Mouse (Mus musculus): ENCODE measurements at regions not wholly inside any gene's neighbourhood (a gene's known extent, or its start where the extent isn't known, plus 50 kb on each side); places are given as distances from the start of the nearest gene placed in this dataset.
"Not testable (repeated sequence)": the region's sequence is repeated elsewhere in the genome, so short reads cannot be mapped to it uniquely, and the experiment has no call there.

- no peak overlapping the region for H3K4me2 ChIP-seq (ENCODE audit: low read length)
- 73% methylated on average over 3 of the region's 3 CpGs for WGBS
- H3K36me3 ChIP-seq (ENCODE audit: control insufficient read depth, insufficient read depth, low read length) = no peaks in the 10 kb centered on the region
- H3K27me3 ChIP-seq (ENCODE audit: control insufficient read depth, insufficient read depth, low read length) = no peaks in the 10 kb centered on the region
- H3K9me3 ChIP-seq (ENCODE audit: control insufficient read depth, low read length) = no peaks in the 10 kb centered on the region
- ATAC-seq (ENCODE audit: low FRiP score, low TSS enrichment) (no peak), DNase-seq (no peak)
- H3K27ac ChIP-seq (replicated peaks; ENCODE audit: low read depth, low read length) = no peak overlapping the region
- no peaks in the 10 kb centered on the region for H3K4me1 ChIP-seq (ENCODE audit: control insufficient read depth, insufficient read depth, low read length)
- no peak overlapping the region for H3K9ac ChIP-seq (replicated peaks; ENCODE audit: low read length)
- no peak overlapping the region for H3K4me3 ChIP-seq (replicated peaks; ENCODE audit: low read depth, low read length)
Observed at GRCm38 (mm10) chr4:153872346-153872745, 84.7 kb upstream of the A430005L14Rik start.

GRCm38 (mm10) chr4:153875036-153875435 lies 82.0 kb upstream of the A430005L14Rik start:
- H3K4me1 ChIP-seq (ENCODE audit: control insufficient read depth, insufficient read depth, low read length); H3K4me3 ChIP-seq (replicated peaks; ENCODE audit: low read depth, low read length); H3K36me3 ChIP-seq (ENCODE audit: control insufficient read depth, insufficient read depth, low read length); H3K9ac ChIP-seq (replicated peaks; ENCODE audit: low read length); H3K27me3 ChIP-seq (ENCODE audit: control insufficient read depth, insufficient read depth, low read length); DNase-seq; H3K4me2 ChIP-seq (ENCODE audit: low read length); H3K27ac ChIP-seq (replicated peaks; ENCODE audit: low read depth, low read length); H3K9me3 ChIP-seq (ENCODE audit: control insufficient read depth, low read length); ATAC-seq (ENCODE audit: low FRiP score, low TSS enrichment): not testable (repeated sequence)
- WGBS = 94% methylated on average over 1 of the region's 1 CpGs

GRCm38 (mm10) chr4:153876954-153877642 lies 79.9 kb upstream of the A430005L14Rik start:
- no peak for ATAC-seq (ENCODE audit: low FRiP score, low TSS enrichment)
- Histone ChIP-seq H3K4me2 (ENCODE audit: low read length) (no peak overlapping the region), H3K27me3 (ENCODE audit: control insufficient read depth, insufficient read depth, low read length) (no peaks in the 10 kb centered on the region), H3K36me3 (ENCODE audit: control insufficient read depth, insufficient read depth, low read length) (no peaks in the 10 kb centered on the region), H3K4me1 (ENCODE audit: control insufficient read depth, insufficient read depth, low read length) (no peaks in the 10 kb centered on the region), H3K4me3 (replicated peaks; ENCODE audit: low read depth, low read length) (no peak overlapping the region), H3K27ac (replicated peaks; ENCODE audit: low read depth, low read length) (no peak overlapping the region), H3K9ac (replicated peaks; ENCODE audit: low read length) (no peak overlapping the region), H3K9me3 (ENCODE audit: control insufficient read depth, low read length) (no peaks in the 10 kb centered on the region)
- DNase-seq = no peak
- 74% methylated on average over 7 of the region's 7 CpGs for WGBS

GRCm38 (mm10) chr4:153883057-153883456 lies 74.0 kb upstream of the A430005L14Rik start:
- no peak overlapping the region for H3K9ac ChIP-seq (replicated peaks; ENCODE audit: low read length)
- no peaks in the 10 kb centered on the region for H3K27me3 ChIP-seq (ENCODE audit: control insufficient read depth, insufficient read depth, low read length)
- WGBS = 39% methylated on average over 3 of the region's 3 CpGs
- ATAC-seq (ENCODE audit: low FRiP score, low TSS enrichment) = no peak
- H3K4me3 ChIP-seq (replicated peaks; ENCODE audit: low read depth, low read length) = no peak overlapping the region
- H3K4me2 ChIP-seq (ENCODE audit: low read length) = no peak overlapping the region
- no peaks in the 10 kb centered on the region for H3K36me3 ChIP-seq (ENCODE audit: control insufficient read depth, insufficient read depth, low read length)
- no peaks in the 10 kb centered on the region for H3K9me3 ChIP-seq (ENCODE audit: control insufficient read depth, low read length)
- no peak for DNase-seq
- no peak overlapping the region for H3K27ac ChIP-seq (replicated peaks; ENCODE audit: low read depth, low read length)
- no peaks in the 10 kb centered on the region for H3K4me1 ChIP-seq (ENCODE audit: control insufficient read depth, insufficient read depth, low read length)

- ATAC-seq (ENCODE audit: low FRiP score, low TSS enrichment) (no peak), DNase-seq (no peak)
- no peaks in the 10 kb centered on the region for H3K27me3 ChIP-seq (ENCODE audit: control insufficient read depth, insufficient read depth, low read length)
- no peaks in the 10 kb centered on the region for H3K36me3 ChIP-seq (ENCODE audit: control insufficient read depth, insufficient read depth, low read length)
- H3K4me3 ChIP-seq (replicated peaks; ENCODE audit: low read depth, low read length) = no peak overlapping the region
- no peaks in the 10 kb centered on the region for H3K9me3 ChIP-seq (ENCODE audit: control insufficient read depth, low read length)
- H3K27ac ChIP-seq (replicated peaks; ENCODE audit: low read depth, low read length) = no peak overlapping the region
- no peaks in the 10 kb centered on the region for H3K4me1 ChIP-seq (ENCODE audit: control insufficient read depth, insufficient read depth, low read length)
- H3K9ac ChIP-seq (replicated peaks; ENCODE audit: low read length) = no peak overlapping the region
- H3K4me2 ChIP-seq (ENCODE audit: low read length) = no peak overlapping the region
Observed at GRCm38 (mm10) chr4:153884044-153884443, 73.0 kb upstream of the A430005L14Rik start.

GRCm38 (mm10) chr4:153885836-153886235 lies 71.2 kb upstream of the A430005L14Rik start:
- Histone ChIP-seq H3K9ac (replicated peaks; ENCODE audit: low read length) (no peak overlapping the region), H3K9me3 (ENCODE audit: control insufficient read depth, low read length) (no peaks in the 10 kb centered on the region), H3K4me3 (replicated peaks; ENCODE audit: low read depth, low read length) (no peak overlapping the region), H3K36me3 (ENCODE audit: control insufficient read depth, insufficient read depth, low read length) (no peaks in the 10 kb centered on the region), H3K4me2 (ENCODE audit: low read length) (no peak overlapping the region), H3K27me3 (ENCODE audit: control insufficient read depth, insufficient read depth, low read length) (no peaks in the 10 kb centered on the region), H3K4me1 (ENCODE audit: control insufficient read depth, insufficient read depth, low read length) (no peaks in the 10 kb centered on the region), H3K27ac (replicated peaks; ENCODE audit: low read depth, low read length) (no peak overlapping the region)
- 79% methylated on average over 6 of the region's 6 CpGs for WGBS
- DNase-seq (peak; percentile 26), ATAC-seq (ENCODE audit: low FRiP score, low TSS enrichment) (no peak)

GRCm38 (mm10) chr4:153890130-153890529 lies 66.9 kb upstream of the A430005L14Rik start:
- Histone ChIP-seq H3K4me1 (ENCODE audit: control insufficient read depth, insufficient read depth, low read length) (no peaks in the 10 kb centered on the region), H3K27ac (replicated peaks; ENCODE audit: low read depth, low read length) (no peak overlapping the region), H3K9ac (replicated peaks; ENCODE audit: low read length) (no peak overlapping the region), H3K9me3 (ENCODE audit: control insufficient read depth, low read length) (no peaks in the 10 kb centered on the region), H3K27me3 (ENCODE audit: control insufficient read depth, insufficient read depth, low read length) (no peaks in the 10 kb centered on the region), H3K36me3 (ENCODE audit: control insufficient read depth, insufficient read depth, low read length) (no peaks in the 10 kb centered on the region), H3K4me3 (replicated peaks; ENCODE audit: low read depth, low read length) (no peak overlapping the region), H3K4me2 (ENCODE audit: low read length) (no peak overlapping the region)
- 83% methylated on average over 9 of the region's 9 CpGs for WGBS
- ATAC-seq (ENCODE audit: low FRiP score, low TSS enrichment) = no peak
- no peak for DNase-seq

GRCm38 (mm10) chr4:153899721-153900120 lies 57.3 kb upstream of the A430005L14Rik start:
- Histone ChIP-seq H3K27me3 (ENCODE audit: control insufficient read depth, insufficient read depth, low read length) (no peaks in the 10 kb centered on the region), H3K4me1 (ENCODE audit: control insufficient read depth, insufficient read depth, low read length) (no peaks in the 10 kb centered on the region)
- WGBS = 82% methylated on average over 7 of the region's 7 CpGs

GRCm38 (mm10) chr4:153905076-153905475 lies 52.0 kb upstream of the A430005L14Rik start:
- no peak for ATAC-seq (ENCODE audit: low FRiP score, low TSS enrichment)
- no peaks in the 10 kb centered on the region for H3K4me1 ChIP-seq (ENCODE audit: control insufficient read depth, insufficient read depth, low read length)
- 53% methylated on average over 9 of the region's 9 CpGs for WGBS
- H3K4me3 ChIP-seq (replicated peaks; ENCODE audit: low read depth, low read length) = no peak overlapping the region
- H3K9me3 ChIP-seq (ENCODE audit: control insufficient read depth, low read length) = no peaks in the 10 kb centered on the region; the same call in 1 of the 2 replicates
- no peaks in the 10 kb centered on the region for H3K36me3 ChIP-seq (ENCODE audit: control insufficient read depth, insufficient read depth, low read length)
- peak; percentile 53 for DNase-seq
- H3K27me3 ChIP-seq (ENCODE audit: control insufficient read depth, insufficient read depth, low read length) = no peaks in the 10 kb centered on the region
- no peak overlapping the region for H3K4me2 ChIP-seq (ENCODE audit: low read length)
- H3K9ac ChIP-seq (replicated peaks; ENCODE audit: low read length) = no peak overlapping the region
- no peak overlapping the region for H3K27ac ChIP-seq (replicated peaks; ENCODE audit: low read depth, low read length)

More at GRCm38 (mm10) chr4:153899721-153900120, 57.3 kb upstream of the A430005L14Rik start:
- Histone ChIP-seq H3K4me2 (ENCODE audit: low read length) (no peak overlapping the region), H3K9me3 (ENCODE audit: control insufficient read depth, low read length) (no peaks in the 10 kb centered on the region; the same call in 1 of the 2 replicates), H3K9ac (replicated peaks; ENCODE audit: low read length) (no peak overlapping the region), H3K4me3 (replicated peaks; ENCODE audit: low read depth, low read length) (no peak overlapping the region), H3K36me3 (ENCODE audit: control insufficient read depth, insufficient read depth, low read length) (no peaks in the 10 kb centered on the region), H3K27ac (replicated peaks; ENCODE audit: low read depth, low read length) (no peak overlapping the region)
- no peak for ATAC-seq (ENCODE audit: low FRiP score, low TSS enrichment)
- DNase-seq = no peak
